In the genomic region with DNA sequence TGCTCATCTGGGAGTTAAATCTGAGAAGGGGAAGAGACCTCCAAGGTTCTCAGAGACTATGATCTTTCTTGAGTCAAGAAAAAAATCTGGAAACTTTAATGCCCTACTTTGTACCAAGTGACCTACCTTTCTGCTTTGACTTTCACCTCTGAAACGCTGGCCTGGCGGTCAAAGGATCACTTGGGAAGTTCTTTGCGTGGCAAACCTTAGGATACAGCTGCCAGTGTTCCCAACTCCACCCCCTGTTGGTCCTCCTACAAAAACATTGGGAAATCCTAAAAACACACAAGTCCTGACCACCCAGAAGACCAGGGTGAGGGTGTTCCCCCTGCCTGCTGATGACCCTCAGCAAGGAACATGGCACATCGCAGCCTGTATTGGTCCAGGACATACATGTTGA, we compare ENCODE assay signal across 26 mouse cellular contexts.
"Had no signal": no experiment of that assay in that cellular context is flagged by ENCODE, and none has a peak within 500 bp of the region (broad histone marks: within the 10 kb centered on the region; RNA-seq: fewer than 3 reads in every experiment).

No protein-coding gene starts in this region.

- H3K4me1 ChIP-seq: embryonic facial prominence, embryonic 12.5 days; embryonic facial prominence, embryonic 13.5 days; embryonic facial prominence, embryonic 15.5 days; forebrain, embryonic 10.5 days; forebrain, embryonic 12.5 days; forebrain, embryonic 13.5 days; forebrain, embryonic 15.5 days had no signal

- H3K27ac ChIP-seq: embryonic facial prominence, embryonic 10.5 days; embryonic facial prominence, embryonic 12.5 days; embryonic facial prominence, embryonic 13.5 days; embryonic facial prominence, embryonic 15.5 days; forebrain, embryonic 10.5 days; forebrain, embryonic 12.5 days; forebrain, embryonic 13.5 days; forebrain, embryonic 15.5 days; gastrocnemius, adult 2 months; heart, adult 2 months had no signal

- H3K9ac ChIP-seq: embryonic facial prominence, embryonic 12.5 days; embryonic facial prominence, embryonic 13.5 days; embryonic facial prominence, embryonic 15.5 days; forebrain, embryonic 12.5 days; forebrain, embryonic 13.5 days; forebrain, embryonic 15.5 days; forebrain, postnatal 0 days had no signal

- H3K27me3 ChIP-seq: embryonic facial prominence, embryonic 12.5 days; embryonic facial prominence, embryonic 13.5 days; embryonic facial prominence, embryonic 15.5 days; forebrain, embryonic 12.5 days; forebrain, embryonic 13.5 days; forebrain, embryonic 15.5 days had no signal

- H3K36me3 ChIP-seq: embryonic facial prominence, embryonic 10.5 days; embryonic facial prominence, embryonic 12.5 days; embryonic facial prominence, embryonic 13.5 days; embryonic facial prominence, embryonic 15.5 days; forebrain, embryonic 10.5 days; forebrain, embryonic 12.5 days; forebrain, embryonic 15.5 days had no signal

- DNase-seq: cerebellum, adult 8-10 months; cerebellum, adult 9-10 months; cerebellum, adult 9-11 months; cerebellum, postnatal 10 days; cerebellum, postnatal 14 days; cerebellum, postnatal 25 days; cerebellum, postnatal 36 days; embryo, embryonic 11 days; forebrain, postnatal 0 days; gastrocnemius, adult 2 months; gastrocnemius, postnatal 10 days; gastrocnemius, postnatal 14 days; gastrocnemius, postnatal 25 days; gastrocnemius, postnatal 36 days; heart, adult 11 months; heart, adult 18-20 months; heart, adult 2 months had no signal

- H3K4me3 ChIP-seq: embryonic facial prominence, embryonic 10.5 days; embryonic facial prominence, embryonic 12.5 days; embryonic facial prominence, embryonic 13.5 days; embryonic facial prominence, embryonic 15.5 days; erythroblast, embryonic 14.5 days; forebrain, embryonic 10.5 days; forebrain, embryonic 12.5 days; forebrain, embryonic 13.5 days; forebrain, embryonic 15.5 days; gastrocnemius, adult 2 months; heart, adult 2 months had no signal
